Mouse (Mus musculus) urinary bladder, adult 18-20 months (tissue): ENCODE results near the gene Hspa2.

Source experiments
- DNase-seq, 2 experiments: peaks; one replicate each; pipeline ENCODE4 v3.0.0; 2022; ENCODE audit warnings: low spot score in 2 of 2, mixed read lengths in 2 of 2

The Hspa2 gene

DNA sequence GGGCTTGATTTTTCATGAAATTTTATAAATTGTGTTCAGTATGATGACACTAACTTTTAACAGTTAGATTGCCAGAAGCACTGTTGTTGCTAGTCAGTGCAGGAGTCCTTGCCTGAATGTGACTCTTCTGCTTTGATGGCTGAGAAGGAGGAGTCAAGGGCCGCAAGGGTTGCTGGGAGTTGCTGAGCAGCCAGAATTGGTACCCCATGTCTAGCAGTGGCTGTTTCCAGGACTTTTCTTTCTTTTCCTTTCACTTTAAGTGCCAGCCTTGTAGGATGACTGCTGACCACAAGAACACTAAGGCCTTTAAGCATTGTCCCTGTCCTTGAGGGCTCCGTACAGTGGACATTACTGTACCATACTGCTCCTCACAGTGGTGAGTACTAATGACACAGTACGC, 26.2 kb upstream of the Hspa2 start:
- no peak for DNase-seq

DNA sequence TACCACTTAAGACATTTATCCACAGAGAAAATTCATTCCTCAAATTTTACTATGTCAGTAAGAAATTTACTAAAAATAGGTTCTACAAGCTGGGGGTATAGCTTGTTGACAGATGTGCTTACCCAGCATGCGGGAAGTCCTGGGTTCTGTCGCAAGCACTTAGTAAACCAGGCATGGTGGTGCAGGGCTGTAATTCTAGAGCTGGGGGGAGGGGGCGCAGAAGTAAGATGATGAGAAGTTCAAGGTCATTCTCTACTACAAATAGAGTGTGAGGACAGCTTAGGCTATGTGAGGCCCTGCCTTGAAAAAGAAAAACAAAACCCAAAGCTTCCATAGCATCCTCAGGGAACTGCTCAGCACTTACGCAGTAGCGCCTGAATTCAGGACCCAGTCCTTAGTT, 25.4 kb upstream of the Hspa2 start:
- DNase-seq = no peak

GRCm38 (mm10) chr12:76380151-76380550, 23.8 kb upstream of the Hspa2 start:
- DNase-seq = no peak

- no peak for DNase-seq
These were observed 18.6 kb upstream of the Hspa2 start for GRCm38 (mm10) chr12:76385342-76385741.

- no peak for DNase-seq
These were observed 15.2 kb upstream of the Hspa2 start for GRCm38 (mm10) chr12:76388794-76389193.

DNA sequence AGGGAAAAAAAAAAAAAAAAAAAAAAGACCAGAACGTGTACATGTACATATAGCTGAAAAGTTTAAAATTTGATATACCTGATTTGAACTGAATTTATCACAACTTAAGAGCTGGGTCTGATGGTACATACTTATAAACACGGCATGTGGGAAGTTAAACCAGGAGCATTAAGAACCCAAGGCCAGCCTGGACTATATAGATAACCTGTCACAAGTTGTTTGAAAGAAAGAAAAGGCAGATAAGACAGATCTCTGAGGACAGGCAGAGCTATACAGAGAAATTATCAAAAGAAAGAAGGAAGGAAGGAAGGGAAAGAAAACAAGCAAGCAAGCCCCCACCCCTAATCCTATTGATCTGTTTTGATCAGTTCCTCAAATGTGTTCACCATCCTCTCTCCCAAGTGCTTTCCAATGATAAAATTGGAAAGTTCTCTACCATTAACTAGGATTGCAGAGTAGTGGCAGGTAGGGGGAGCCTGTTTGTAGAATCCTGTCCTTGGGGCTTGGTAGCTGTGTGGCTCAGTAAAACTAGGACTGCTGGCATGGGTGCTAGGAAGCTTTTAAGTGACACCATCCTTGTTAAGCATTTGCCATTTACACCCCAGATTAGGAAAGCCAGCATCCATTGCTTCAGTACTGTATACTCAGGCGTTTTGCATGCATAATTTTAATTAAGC, 12.2 kb upstream of the Hspa2 start:
- DNase-seq = no peak

DNA sequence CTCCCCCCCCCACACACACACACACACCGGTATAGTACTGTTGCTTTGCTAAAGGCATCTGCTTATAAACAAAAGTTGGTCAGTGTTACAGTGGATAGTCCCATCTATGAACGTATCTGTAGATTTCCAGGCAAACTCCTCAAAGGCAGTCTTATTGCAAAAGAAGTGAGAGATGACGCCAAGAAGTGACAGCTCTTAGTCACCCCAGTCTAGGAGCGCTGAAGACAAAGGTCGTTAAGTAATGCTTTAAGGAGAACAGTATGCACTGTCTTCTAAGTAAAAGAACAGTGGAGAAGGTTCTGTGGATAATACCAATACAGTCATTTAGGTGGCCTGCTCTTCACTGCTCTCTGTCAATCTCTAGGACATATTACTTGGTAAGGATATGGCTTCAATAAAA, 11.0 kb upstream of the Hspa2 start:
- no peak for DNase-seq

DNA sequence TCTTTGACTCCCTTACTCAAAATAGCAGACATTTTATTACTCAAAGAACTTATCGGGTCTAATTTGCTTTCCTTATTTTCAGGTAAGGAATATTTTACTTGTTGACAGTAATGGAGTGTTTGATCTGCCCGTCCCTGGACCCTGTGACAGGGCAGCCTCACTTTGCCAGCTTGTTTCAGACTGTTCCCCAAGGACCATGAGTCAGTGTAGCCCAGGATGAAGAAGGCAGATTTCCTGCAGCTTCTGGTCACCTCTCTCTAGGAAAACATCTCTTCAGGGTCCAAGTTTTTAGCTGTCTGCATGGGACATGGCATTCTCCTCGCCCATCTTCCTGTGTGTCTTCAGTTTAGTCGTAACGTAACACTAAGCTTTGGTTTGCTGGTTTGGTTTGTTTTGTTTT, 6.7 kb upstream of the Hspa2 start:
- no peak for DNase-seq

- DNase-seq = no peak
These were observed 2.3 kb upstream of the Hspa2 start for GRCm38 (mm10) chr12:76401674-76402073.

- no peak for DNase-seq
These were observed 738 bp upstream of the Hspa2 start for GRCm38 (mm10) chr12:76402991-76403885.

DNA sequence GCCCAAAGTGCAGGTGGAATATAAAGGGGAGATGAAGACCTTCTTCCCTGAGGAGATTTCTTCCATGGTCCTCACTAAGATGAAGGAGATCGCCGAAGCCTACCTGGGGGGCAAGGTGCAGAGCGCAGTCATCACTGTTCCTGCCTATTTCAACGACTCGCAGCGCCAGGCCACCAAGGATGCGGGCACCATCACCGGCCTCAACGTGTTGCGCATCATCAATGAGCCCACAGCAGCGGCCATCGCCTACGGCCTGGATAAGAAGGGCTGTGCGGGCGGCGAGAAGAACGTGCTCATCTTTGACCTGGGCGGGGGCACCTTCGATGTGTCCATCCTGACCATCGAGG, 833 bp downstream of the Hspa2 start:
- DNase-seq = peak in 1 of 2 experiments; percentile 24

GRCm38 (mm10) chr12:76405183-76405970, 1.4 kb downstream of the Hspa2 start:
- DNase-seq = peak; percentile 1 to 50

GRCm38 (mm10) chr12:76405971-76406370, 2.0 kb downstream of the Hspa2 start:
- peak in 1 of 2 experiments; percentile 3 for DNase-seq

GRCm38 (mm10) chr12:76407184-76407583, 3.2 kb downstream of the Hspa2 start:
- DNase-seq = no peak

GRCm38 (mm10) chr12:76409166-76409565, 5.2 kb downstream of the Hspa2 start:
- DNase-seq = no peak

GRCm38 (mm10) chr12:76415383-76416010, 11.5 kb downstream of the Hspa2 start:
- no peak for DNase-seq

- DNase-seq = peak; percentile 60 to 67
These were observed 13.5 kb downstream of the Hspa2 start, which contains the start of gene Ppp1r36 for GRCm38 (mm10) chr12:76417433-76417854. Gene Ppp1r36, plus strand, starts transcription at chr12:76417538.

- no peak for DNase-seq
These were observed 14.4 kb downstream of the Hspa2 start for GRCm38 (mm10) chr12:76418346-76418745.

- DNase-seq = no peak
These were observed 21.3 kb downstream of the Hspa2 start for GRCm38 (mm10) chr12:76425256-76425655.

DNA sequence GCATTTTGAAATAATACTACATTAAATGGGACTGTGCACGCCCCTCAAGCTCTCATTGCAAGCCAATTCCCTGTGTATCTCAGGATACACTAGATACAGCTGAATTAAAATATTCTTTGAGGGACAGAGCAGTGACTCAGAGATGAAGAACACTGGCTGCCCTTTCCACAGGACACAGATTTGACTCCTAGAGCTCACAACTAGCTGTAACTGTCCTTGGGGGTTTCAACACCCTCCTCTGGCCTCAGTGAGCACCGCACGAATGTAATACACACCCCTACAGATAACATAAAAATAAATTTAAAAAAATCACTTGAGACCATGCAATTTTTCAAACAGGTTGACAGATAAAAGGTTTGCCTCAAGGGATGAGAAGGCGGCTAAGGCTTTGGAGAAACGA, 23.6 kb downstream of the Hspa2 start:
- no peak for DNase-seq

GRCm38 (mm10) chr12:76430879-76431406, 27.0 kb downstream of the Hspa2 start:
- no peak for DNase-seq
